Comparison of ENCODE assay signal across 25 mouse cellular contexts in genomic region chr16:30306102-30306501, GRCm38 (mm10). TPM values are rescaled to one million over a fixed set of nuclear protein-coding genes. Genes with fewer than 3 reads are reported as not detected.
A peak's percentile ranks its signal among the peaks of the same experiment; 100 is the strongest.
DNase-seq lines count a peak whose midpoint lies in the region; ATAC-seq and TF ChIP-seq lines count a peak whose summit lies in the region.
"Had no signal": no experiment of that assay in that cellular context is flagged by ENCODE, and none has a peak within 500 bp of the region (broad histone marks: within the 10 kb centered on the region; RNA-seq: fewer than 3 reads in every experiment).

No protein-coding gene starts in this region.

- no peak overlapping the region for H3ac ChIP-seq in myocyte (ENCODE audit: control insufficient read depth, insufficient read length)

- TF ChIP-seq EP300 in MEL (IDR thresholded peaks at IDR 0.05; ENCODE audit: low read depth in 1 of 2, low read length in 2 of 2), result no peak

- DNase-seq in heart, embryonic 10.5 days (ENCODE audit: low spot score), result peak; percentile 56
- DNase-seq in heart, postnatal 25 days (ENCODE audit: low spot score), result no peak
- no peak for DNase-seq in MEL (ENCODE audit: low read depth, low spot score)
- DNase-seq in lung, adult 18-20 months, result no peak
- DNase-seq: adrenal gland, adult 8-10 months; adrenal gland, postnatal 14 days; adrenal gland, postnatal 36 days; cerebellum, adult 11-12 months; cerebellum, adult 2 months; cerebellum, adult 9-10 months; cerebellum, postnatal 10 days; cerebellum, postnatal 25 days had no signal

- TF ChIP-seq POLR2A in MEL (IDR thresholded peaks at IDR 0.05; ENCODE audit: control insufficient read depth in 1 of 2, insufficient read depth in 1 of 2, low read depth in 1 of 2, low read length in 2 of 2, poor library complexity in 1 of 2) (no peak; a peak in 1 of 4 replicates), myocyte (IDR thresholded peaks at IDR 0.05; ENCODE audit: insufficient read length, low read depth) (no peak)

- no peak for TF ChIP-seq RAD21 in MEL (IDR thresholded peaks at IDR 0.05; ENCODE audit: low read depth, low read length)

- no peak for TF ChIP-seq CTCF in MEL (IDR thresholded peaks at IDR 0.05 in 2 of 3, conservative IDR thresholded peaks at IDR 0.05 in 1 of 3; ENCODE audit: control insufficient read depth in 1 of 3, insufficient read depth in 1 of 3, low read depth in 2 of 3, low read length in 3 of 3, poor library complexity in 1 of 3, severe bottlenecking in 1 of 3)

- WGBS in heart, embryonic 10.5 days, result 83% methylated on average over 4 of the region's 4 CpGs

- ATAC-seq in megakaryocyte, adult 5-6 weeks (ENCODE audit: poor library complexity, severe bottlenecking), result no peak
- ATAC-seq: activated CD4-positive, CD25-positive, alpha-beta regulatory T cell, adult 4 months; forebrain, embryonic 13.5 days; forebrain, embryonic 15.5 days; Patski had no signal

- H3K27me3 ChIP-seq in heart, embryonic 10.5 days (ENCODE audit: insufficient read depth, poor library complexity, severe bottlenecking), result peaks cover 77% of the 10 kb centered on the region
- H3K27me3 ChIP-seq in megakaryocyte, embryonic 14.5 days (replicated peaks), result peaks cover 5% of the 10 kb centered on the region
- H3K27me3 ChIP-seq in MEL (ENCODE audit: control insufficient read depth in 1 of 2, insufficient read depth in 2 of 2, low read length in 2 of 2) (no peaks in the 10 kb centered on the region; a peak in 1 of 4 replicates), myocyte (ENCODE audit: control insufficient read depth, insufficient read depth, insufficient read length) (no peaks in the 10 kb centered on the region)
- H3K27me3 ChIP-seq: Patski had no signal

- H3K79me2 ChIP-seq in MEL (ENCODE audit: control insufficient read depth, insufficient read depth, low read length, poor library complexity), result peaks cover 29% of the 10 kb centered on the region
- H3K79me2 ChIP-seq in myocyte (ENCODE audit: control insufficient read depth, insufficient read depth), result no peaks in the 10 kb centered on the region

- H3K36me3 ChIP-seq in heart, embryonic 10.5 days, result no peaks in the 10 kb centered on the region
- peaks cover 62% of the 10 kb centered on the region for H3K36me3 ChIP-seq in megakaryocyte, embryonic 14.5 days (replicated peaks; ENCODE audit: low read length)
- H3K36me3 ChIP-seq in MEL (ENCODE audit: control insufficient read depth in 1 of 2, insufficient read depth in 2 of 2, low read length in 2 of 2), result peaks cover 0 to 9% of the 10 kb centered on the region in 2 experiments; a peak in 2 of 4 replicates
- H3K36me3 ChIP-seq in myocyte (ENCODE audit: control insufficient read depth, insufficient read depth), result peaks cover 6% of the 10 kb centered on the region
- H3K36me3 ChIP-seq: embryonic facial prominence, embryonic 10.5 days; embryonic facial prominence, embryonic 12.5 days; forebrain, embryonic 15.5 days had no signal

- H3K4me3 ChIP-seq in heart, embryonic 10.5 days, result no peak overlapping the region
- H3K4me3 ChIP-seq in megakaryocyte, embryonic 14.5 days (replicated peaks), result peak overlapping the region; percentile 84
- no peak overlapping the region for H3K4me3 ChIP-seq in MEL (ENCODE audit: control insufficient read depth in 1 of 2, insufficient read depth in 1 of 2, low read depth in 2 of 2, low read length in 2 of 2)
- no peak overlapping the region for H3K4me3 ChIP-seq in myocyte
- H3K4me3 ChIP-seq: embryonic facial prominence, embryonic 10.5 days; embryonic facial prominence, embryonic 12.5 days; forebrain, embryonic 13.5 days; forebrain, embryonic 15.5 days had no signal

- no peak overlapping the region for H3K9ac ChIP-seq in MEL (ENCODE audit: control insufficient read depth, low read depth, low read length, poor library complexity, severe bottlenecking)
- H3K9ac ChIP-seq: embryonic facial prominence, embryonic 12.5 days; forebrain, embryonic 13.5 days; forebrain, embryonic 15.5 days had no signal

- intact Hi-C loops in heart, postnatal 25 days (cut with DNase I), result no loop called here

- peaks cover 21% of the 10 kb centered on the region for H3K4me1 ChIP-seq in heart, embryonic 10.5 days
- H3K4me1 ChIP-seq in megakaryocyte, embryonic 14.5 days, result peaks cover 73% of the 10 kb centered on the region
- H3K4me1 ChIP-seq in MEL (ENCODE audit: control insufficient read depth in 1 of 2, insufficient read depth in 2 of 2, low read length in 2 of 2), result peaks cover 3 to 16% of the 10 kb centered on the region in 2 experiments

- no peaks in the 10 kb centered on the region for H3K9me3 ChIP-seq in heart, embryonic 10.5 days
- no peaks in the 10 kb centered on the region for H3K9me3 ChIP-seq in megakaryocyte, embryonic 14.5 days
- H3K9me3 ChIP-seq in MEL (replicated peaks; ENCODE audit: insufficient read depth, low read length), result no peaks in the 10 kb centered on the region
- H3K9me3 ChIP-seq: embryonic facial prominence, embryonic 10.5 days; embryonic facial prominence, embryonic 12.5 days; forebrain, embryonic 13.5 days; forebrain, embryonic 15.5 days had no signal

- no peak overlapping the region for H3K4me2 ChIP-seq in myocyte (ENCODE audit: low read depth)
- H3K4me2 ChIP-seq: embryonic facial prominence, embryonic 12.5 days; forebrain, embryonic 13.5 days; forebrain, embryonic 15.5 days had no signal

- H3K27ac ChIP-seq in heart, embryonic 10.5 days, result no peak overlapping the region
- H3K27ac ChIP-seq in MEL (ENCODE audit: control insufficient read depth, low read depth, low read length), result no peak overlapping the region
- H3K27ac ChIP-seq: embryonic facial prominence, embryonic 10.5 days; embryonic facial prominence, embryonic 12.5 days; forebrain, embryonic 13.5 days; forebrain, embryonic 15.5 days had no signal

TF ChIP-seq in MEL, 35 proteins besides CTCF, POLR2A, EP300 and RAD21:
- TF ChIP-seq ZMIZ1 (IDR thresholded peaks at IDR 0.05; ENCODE audit: low read depth, low read length), result 0 out of 2 replicates have a peak, but pooled peaks have one; percentile 19
- no peak for TF ChIP-seq MEF2A (IDR thresholded peaks at IDR 0.05; ENCODE audit: extremely low read depth, insufficient replicate concordance, low read depth, low read length, poor library complexity, severe bottlenecking)

TF ChIP-seq in myocyte, 11 proteins besides CTCF, POLR2A, EP300 and RAD21:
- TF ChIP-seq POLR2AphosphoS2 (IDR thresholded peaks at IDR 0.05; ENCODE audit: insufficient read length, low read depth) (peak; percentile 74), E2F4 (IDR thresholded peaks at IDR 0.05; ENCODE audit: insufficient read depth) (no peak)

RNA-seq across cellular contexts. Expression of gene Gp5, which starts 4.5 kb away (rescaled TPM):
- 3.0 and 5.4 TPM in 2 replicates for polyA plus RNA-seq in heart, embryonic 10.5 days (2016; fragmentation: Nextera tagmentation; extraction: Ambion mirVana)
- total RNA-seq in heart, postnatal 25 days (2021), result under 1 TPM; 0.21 to 0.56 TPM
- polyA plus RNA-seq in megakaryocyte, embryonic 14.5 days (2012; ENCODE audit: insufficient read depth, low replicate concordance), result 1,707 and 3,704 TPM in 2 replicates
- 0.07 and 0.38 TPM in 2 replicates for total RNA-seq in megakaryocyte, adult 5-6 weeks (2015)
- not detected in 2 replicates for total RNA-seq in megakaryocyte, adult 5-6 weeks (2017)
- total RNA-seq in MEL (2012; rRNA removed), result 49.0 and 59.2 TPM in 2 replicates
- 10 to 100 TPM in 1 of 2 experiments, not detected in 1; 63.1 TPM for polyA plus RNA-seq in MEL (2012; ENCODE audit: insufficient read depth in 1 of 2, insufficient read length in 2 of 2, low read depth in 1 of 2, low replicate concordance in 2 of 2, missing spikeins in 1 of 2)
- 0.50 TPM for polyA plus RNA-seq in myocyte (2012; fragmentation: generic; extraction: Trizol)
- polyA plus RNA-seq: activated CD4-positive, CD25-positive, alpha-beta regulatory T cell, adult 4 months had no signal

RNA-seq across cellular contexts. Expression of gene Lrrc15, which starts 23.0 kb away (rescaled TPM):
- 0.20 and 0.37 TPM in 2 replicates for polyA plus RNA-seq in heart, embryonic 10.5 days (2016; fragmentation: Nextera tagmentation; extraction: Ambion mirVana)
- under 1 TPM; 0.08 TPM for total RNA-seq in heart, postnatal 25 days (2021)
- 0.11 TPM in 1 of 2 replicates, not detected in the other for polyA plus RNA-seq in megakaryocyte, embryonic 14.5 days (2012; ENCODE audit: insufficient read depth, low replicate concordance)
- not detected in 2 replicates for total RNA-seq in megakaryocyte, adult 5-6 weeks (2015)
- total RNA-seq in megakaryocyte, adult 5-6 weeks (2017), result not detected in 2 replicates
- total RNA-seq in MEL (2012; rRNA removed), result not detected in 2 replicates
- polyA plus RNA-seq in MEL (2012; ENCODE audit: insufficient read depth in 1 of 2, insufficient read length in 2 of 2, low read depth in 1 of 2, low replicate concordance in 2 of 2, missing spikeins in 1 of 2) (not detected), myocyte (2012; fragmentation: generic; extraction: Trizol) (0.04 TPM)
- polyA plus RNA-seq: activated CD4-positive, CD25-positive, alpha-beta regulatory T cell, adult 4 months; cerebellum, adult 2 months; cortical plate, adult 2 months; Patski had no signal

RNA-seq across cellular contexts. Expression of gene Cpn2, which starts 38.8 kb away (rescaled TPM):
- polyA plus RNA-seq in heart, embryonic 10.5 days (2016; fragmentation: Nextera tagmentation; extraction: Ambion mirVana), result 0.23 TPM in 1 of 2 replicates, not detected in the other
- total RNA-seq in heart, postnatal 25 days (2021), result under 1 TPM in 1 of 2 experiments, not detected in 1; 0.11 TPM
- not detected in 2 replicates for polyA plus RNA-seq in megakaryocyte, embryonic 14.5 days (2012; ENCODE audit: insufficient read depth, low replicate concordance)
- total RNA-seq in megakaryocyte, adult 5-6 weeks (2015), result not detected in 2 replicates
- not detected in 2 replicates for total RNA-seq in megakaryocyte, adult 5-6 weeks (2017)
- not detected in 2 replicates for total RNA-seq in MEL (2012; rRNA removed)
- not detected for polyA plus RNA-seq in MEL (2012; ENCODE audit: insufficient read depth in 1 of 2, insufficient read length in 2 of 2, low read depth in 1 of 2, low replicate concordance in 2 of 2, missing spikeins in 1 of 2)
- not detected for polyA plus RNA-seq in myocyte (2012; fragmentation: generic; extraction: Trizol)
- total RNA-seq: ES-E14 had no signal
- polyA plus RNA-seq: activated CD4-positive, CD25-positive, alpha-beta regulatory T cell, adult 4 months; cerebellum, adult 2 months; cortical plate, adult 2 months; embryonic facial prominence, embryonic 10.5 days; embryonic facial prominence, embryonic 12.5 days; embryonic facial prominence, embryonic 14.5 days; forebrain, embryonic 11.5 days; forebrain, embryonic 13.5 days; forebrain, embryonic 15.5 days; Patski had no signal

Comparison
In these comparisons a context has a peak if more than half of its experiments do, and no peak if none do; other contexts are left out.
1. RNA of gene Gp5, which starts 4.5 kb away (polyA plus RNA-seq): 1,707 to 3,704 TPM in megakaryocyte, embryonic 14.5 days; 63.1 TPM in MEL, 3.0 to 5.4 TPM in heart, embryonic 10.5 days and 0.50 TPM in myocyte (single experiment); every median in the first group is over 10 times any median in the second.